Mouse (Mus musculus): ENCODE data around the gene Rab22a.
"Not testable (repeated sequence)": the region's sequence is repeated elsewhere in the genome, so short reads cannot be mapped to it uniquely, and the experiment has no call there.

The Rab22a gene

DNA sequence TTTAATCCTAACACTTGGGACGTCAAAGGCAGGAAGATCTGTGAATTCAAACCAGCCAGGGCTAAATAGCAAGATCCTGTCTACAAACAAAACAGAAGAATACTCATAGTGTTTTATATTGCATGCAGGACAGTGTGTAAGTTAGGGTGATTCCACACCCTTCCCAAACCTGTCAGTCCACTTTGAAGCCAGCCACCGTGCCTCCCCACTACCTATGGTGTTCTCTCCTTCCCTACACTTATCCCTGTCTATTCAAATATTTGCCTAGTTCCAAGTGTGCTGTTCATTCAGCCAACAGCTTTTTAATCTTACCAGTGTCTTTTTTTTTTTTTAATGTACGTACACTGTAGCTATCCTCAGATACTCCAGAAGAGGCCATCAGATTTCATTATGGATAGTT, 7.3 kb downstream of the Rab22a start:
- DNase-seq (ENCODE audit: low spot score), result no peak

DNA sequence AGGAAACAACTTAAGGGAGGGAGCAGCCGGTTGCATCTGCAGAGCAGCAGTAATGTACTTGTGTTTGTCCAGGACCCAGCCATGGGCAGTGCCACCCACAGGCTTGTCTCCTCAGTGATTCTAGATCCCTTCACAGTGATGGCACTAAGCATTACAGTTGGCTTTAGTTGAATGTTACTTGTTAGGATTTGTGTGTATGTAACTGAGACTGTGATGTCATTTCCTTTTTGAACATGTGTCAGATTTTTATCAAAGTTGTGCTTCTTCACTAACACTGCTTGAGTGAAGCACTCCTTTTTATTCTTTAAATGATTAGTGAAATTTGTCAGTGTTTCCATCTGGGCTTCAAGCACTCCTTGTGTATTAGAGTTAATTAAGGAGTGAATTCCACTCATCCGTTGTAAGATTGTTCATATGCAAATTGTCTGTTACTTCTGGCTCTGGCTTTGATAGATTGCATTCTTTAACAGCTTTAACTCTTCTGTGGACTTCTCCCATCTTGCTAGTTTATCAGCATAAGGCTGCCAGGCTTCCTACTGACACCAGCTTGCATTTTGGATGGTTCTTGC, 12.9 kb downstream of the Rab22a start:
- no peak for DNase-seq (ENCODE audit: low spot score)

DNA sequence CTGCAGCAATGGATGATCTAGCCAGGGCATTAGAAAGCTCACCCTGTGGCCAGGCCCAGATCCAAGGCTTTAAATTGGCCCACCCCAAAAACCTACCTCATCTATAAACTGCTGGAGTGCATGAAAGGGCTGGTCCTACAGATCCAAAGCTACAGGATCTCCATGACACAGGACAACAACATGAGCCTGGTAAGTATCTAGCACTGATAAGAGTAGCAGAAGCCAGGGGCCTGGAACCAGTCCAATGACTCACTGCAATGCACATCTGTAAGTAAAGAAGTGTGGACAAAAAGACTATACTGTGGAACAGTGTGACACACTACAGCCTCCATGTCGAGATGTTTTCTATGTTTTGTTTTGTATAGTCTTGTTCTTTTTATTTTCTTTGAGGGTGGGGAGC, 13.9 kb downstream of the Rab22a start:
- DNase-seq (ENCODE audit: low spot score), result peak; percentile 86

DNA sequence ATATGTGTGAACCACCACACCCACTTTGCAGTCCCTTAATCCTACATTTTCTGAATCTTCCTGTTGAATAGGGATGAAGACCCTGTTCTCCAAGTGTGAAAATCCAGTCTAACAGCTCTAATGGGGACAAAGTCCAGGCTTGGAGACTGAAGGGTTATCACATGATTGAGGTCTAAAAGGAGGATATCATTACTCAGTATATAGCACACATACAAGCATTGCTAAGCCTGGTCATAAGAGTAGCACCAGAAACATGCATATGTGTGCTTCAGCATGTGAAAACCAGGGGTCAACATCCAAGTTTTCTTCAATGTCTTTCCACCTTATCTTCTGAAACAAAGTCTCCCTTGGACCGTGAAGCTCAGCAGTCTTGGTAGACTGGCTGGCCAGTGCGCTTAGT, 19.0 kb downstream of the Rab22a start:
- DNase-seq (ENCODE audit: low spot score), result no peak

DNA sequence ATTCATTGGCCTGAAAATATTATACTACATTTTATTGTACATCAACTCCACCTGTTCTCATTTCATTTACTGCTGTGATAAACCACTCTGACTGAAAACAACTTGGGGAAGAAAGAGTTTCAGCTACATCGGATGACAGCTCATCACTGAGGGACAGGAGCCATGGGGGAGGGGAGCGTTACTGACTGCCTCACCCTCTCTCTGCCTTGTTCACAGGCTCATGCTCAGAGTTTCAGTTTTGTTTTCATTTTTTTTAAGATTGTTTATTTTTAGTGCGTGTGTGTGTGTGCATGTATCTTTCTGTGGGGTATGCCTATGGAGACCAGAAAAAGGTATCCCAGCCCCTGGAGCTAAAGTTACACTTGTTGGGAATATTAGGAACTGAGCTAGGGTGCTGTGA, 19.7 kb downstream of the Rab22a start:
- no peak for DNase-seq (ENCODE audit: low spot score)

DNA sequence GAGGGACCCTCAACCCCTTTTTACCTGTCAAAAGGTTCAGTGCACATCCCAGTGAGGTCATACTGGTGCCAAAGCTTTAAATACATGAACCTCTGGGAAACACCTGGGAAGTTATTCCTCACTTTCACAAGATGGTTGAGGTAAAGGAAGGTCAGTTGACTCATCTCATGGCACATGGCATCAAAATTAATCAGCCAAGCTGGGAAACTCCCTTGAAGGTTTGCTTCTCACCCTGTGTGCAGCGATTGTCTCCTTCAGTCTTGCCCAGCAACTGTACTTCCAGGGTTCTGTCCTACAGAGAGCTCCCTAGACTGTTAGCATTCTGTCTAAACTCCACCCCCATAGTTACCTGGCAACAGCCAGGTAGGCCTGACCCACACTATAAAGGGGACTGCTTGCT, 20.6 kb downstream of the Rab22a start:
- DNase-seq (ENCODE audit: low spot score), result no peak

DNA sequence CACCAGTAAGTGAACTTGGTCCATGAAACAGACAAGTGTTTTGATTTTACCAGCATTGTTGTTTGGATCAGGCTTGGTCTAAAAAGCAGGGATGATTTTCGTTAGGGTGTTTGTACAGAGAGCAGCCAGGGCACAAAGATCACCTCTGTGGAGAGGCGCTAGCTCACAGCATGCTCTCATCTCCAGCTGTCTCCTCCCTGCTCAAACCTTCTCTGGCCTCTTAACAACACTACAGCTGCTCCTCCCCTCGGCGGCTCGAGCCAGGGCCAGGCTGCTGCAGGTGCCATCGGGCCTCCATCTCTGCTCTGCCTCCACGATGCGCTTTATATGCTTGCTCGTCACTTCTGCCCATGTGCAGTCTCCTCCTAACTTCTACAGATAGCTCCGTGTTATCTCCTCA, 23.2 kb downstream of the Rab22a start:
- DNase-seq (ENCODE audit: low spot score), result no peak

DNA sequence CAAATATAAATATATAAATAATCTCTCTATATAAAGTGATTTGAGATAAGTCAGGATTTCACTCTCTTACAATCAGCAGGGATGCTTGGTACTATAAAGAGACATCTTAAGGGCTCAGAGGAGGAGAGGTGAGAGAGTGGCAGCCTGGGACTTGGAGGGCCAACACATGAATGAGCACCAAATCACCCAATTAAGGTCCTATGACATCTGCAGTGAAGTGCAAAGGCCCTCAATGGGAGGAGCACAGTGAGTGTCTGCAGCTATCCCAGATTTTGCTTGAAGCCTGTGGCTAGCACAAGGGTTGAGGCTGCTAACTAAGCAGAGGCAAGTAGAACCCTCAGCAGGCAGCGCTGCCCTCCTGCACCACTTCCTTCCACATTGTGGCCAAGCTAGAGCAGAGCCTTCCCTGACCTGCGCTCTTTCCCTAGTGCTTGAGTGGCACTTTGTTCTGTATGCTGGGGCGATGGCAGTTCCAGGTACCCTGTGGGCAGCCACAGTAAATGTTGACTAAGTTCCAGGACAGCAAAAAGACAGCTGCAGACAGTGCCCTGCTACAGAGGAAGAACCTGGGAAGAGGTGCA, 26.3 kb downstream of the Rab22a start:
- no peak for DNase-seq (ENCODE audit: low spot score)

DNA sequence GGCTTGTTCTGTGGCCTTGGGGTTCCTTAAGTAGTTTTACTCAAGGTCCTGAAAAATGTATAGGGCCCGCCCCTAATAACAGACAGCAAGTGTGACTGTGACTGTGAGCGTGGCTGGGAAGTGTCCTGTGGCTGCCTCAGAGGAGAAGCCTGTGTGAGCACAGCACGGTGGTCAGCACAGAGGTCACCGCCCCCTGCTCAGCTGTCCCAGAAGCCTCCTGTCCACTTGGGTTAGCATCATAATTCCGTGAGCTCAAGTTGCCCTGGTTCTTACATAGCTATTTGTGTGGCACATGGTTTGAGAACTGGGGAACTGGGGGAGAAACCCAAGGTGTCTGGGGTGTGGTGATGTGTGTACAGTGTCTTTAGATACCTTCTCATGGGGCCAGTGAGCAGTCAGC, 27.8 kb downstream of the Rab22a start:
- no peak for DNase-seq (ENCODE audit: low spot score)

DNA sequence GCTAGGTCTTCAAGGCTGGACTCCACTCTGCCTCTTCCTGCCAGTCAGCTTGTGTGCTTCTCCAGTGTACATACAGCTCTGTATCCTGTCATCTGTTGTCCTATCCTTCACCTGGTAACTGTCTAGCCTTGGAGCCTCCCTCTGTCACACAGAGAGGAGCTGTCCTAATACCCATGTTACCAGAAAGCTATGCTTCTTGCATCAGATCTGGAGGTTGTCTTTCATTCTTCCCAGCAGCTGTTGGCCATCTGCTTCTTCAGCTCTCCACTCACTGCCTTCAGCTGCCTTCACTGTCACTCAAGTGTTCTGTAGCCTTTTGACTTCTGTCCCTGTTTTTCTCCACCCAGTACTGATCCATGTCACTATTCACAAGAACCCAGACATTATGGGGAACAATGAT, 30.3 kb downstream of the Rab22a start:
- peak; percentile 80 for DNase-seq (ENCODE audit: low spot score)

DNA sequence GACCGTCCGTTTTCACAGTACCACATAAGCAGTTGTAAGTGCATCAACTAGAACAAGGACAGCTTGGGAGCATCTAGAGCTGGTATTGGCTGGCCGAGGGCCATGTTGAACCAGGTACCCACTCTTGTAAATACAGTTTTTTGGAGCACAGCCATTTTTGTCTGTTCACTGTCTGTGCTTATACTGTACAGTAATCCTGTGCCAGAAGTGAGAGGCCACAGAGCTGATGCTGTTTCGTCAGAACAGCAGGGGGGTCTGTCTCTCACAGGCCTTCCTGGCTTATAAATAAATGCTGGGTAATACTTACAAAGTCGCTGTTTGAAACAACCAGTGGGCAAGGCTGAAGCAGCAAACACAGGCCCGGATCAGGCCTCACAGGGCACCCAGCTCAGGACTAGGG, 32.2 kb downstream of the Rab22a start:
- no peak for DNase-seq (ENCODE audit: low spot score)

DNA sequence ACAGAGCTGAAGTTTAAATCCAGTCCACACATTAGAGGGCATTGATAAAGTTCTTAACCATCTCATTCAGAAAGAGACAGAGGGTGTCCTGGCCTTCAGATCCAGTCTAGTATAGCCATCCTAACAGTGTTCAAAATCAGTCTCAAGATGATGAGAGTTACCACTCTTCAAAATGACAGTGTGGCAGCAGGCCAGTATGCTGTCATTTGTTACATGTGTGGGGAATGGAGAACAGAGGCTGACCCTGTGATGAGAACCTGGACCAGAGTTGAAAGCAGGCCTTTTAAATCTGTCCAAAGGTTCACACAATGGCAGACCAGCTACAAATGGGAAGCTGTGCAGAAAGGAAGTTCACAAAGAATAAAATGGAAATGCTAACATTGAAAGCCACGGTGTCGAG, 33.1 kb downstream of the Rab22a start:
- DNase-seq (ENCODE audit: low spot score), result no peak

DNA sequence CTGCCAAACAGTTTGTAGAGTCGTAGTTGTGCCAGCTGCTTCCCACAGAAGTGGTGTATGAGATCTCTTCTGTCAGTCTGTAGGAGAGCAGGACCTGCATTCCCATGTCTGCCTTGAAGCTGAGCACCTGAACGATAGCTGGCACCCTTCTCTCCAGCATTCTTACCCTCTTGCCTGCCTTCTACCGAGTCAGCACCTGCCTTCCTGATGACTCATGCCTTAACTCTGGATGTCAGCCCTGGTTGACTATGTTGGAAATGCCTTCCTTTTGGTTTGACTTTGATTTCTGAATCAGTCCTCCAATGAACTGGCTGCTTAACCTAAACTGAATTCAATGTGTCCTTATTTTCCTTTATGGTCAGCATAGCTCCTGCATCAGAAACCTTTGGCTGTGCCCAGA, 39.3 kb downstream of the Rab22a start:
- DNase-seq (ENCODE audit: low spot score), result no peak

DNA sequence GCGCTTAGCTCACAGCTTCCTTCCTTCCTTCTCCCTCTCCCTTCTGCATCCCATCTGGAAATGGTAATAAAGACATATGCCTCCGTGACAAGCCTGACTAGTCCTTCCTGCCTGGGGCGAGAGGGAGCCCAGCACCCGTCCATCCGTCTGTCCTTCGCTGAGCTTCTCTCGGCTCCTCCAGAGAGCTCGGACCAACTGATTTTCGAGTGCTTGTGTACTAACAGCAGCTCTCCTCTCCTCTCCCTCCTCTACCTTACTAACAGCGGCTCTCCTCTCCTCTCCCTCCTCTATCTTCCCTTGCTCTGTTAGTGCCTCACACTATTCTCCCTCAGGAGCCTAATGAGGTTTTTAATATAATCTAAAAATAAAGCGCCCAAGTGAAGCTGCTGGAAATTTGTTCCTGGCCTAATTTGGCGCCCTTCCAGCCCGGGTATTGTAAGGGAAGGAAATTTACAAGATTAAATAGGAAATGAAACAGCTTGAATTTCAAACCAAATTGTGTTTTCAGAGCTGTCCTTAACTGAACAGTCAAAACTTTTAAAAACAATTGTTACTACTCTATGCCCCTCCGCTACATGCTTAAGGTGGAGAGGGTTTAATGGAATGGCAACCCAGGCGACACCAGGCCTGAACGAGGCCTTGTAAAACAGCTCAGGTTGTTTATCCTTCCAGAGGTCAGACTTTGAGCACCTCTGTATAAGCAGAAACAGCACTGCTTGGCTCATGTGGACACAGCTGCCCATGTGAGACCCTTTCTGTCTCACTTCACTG, 42.7 kb downstream of the Rab22a start:
- DNase-seq (ENCODE audit: low spot score), result peak; percentile 47

DNA sequence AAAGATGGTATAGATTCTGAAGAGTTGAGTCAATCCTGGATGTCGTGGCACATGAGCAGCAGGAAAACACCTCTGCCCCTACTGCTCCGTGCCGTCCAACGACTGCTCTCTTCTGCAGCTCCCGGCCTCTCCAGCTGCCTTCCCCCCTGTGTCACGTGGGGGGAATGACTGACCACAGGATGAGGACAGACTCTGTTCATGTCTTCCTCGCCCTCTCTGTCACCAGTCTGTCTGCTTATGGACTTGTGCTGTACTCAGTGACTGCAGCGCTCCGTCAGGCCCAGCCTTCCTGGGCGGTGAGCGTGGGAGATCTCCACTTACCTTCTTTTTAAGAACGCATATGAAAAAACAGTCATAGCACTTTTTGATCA, 43.3 kb downstream of the Rab22a start:
- peak; percentile 22 for DNase-seq (ENCODE audit: low spot score)

DNA sequence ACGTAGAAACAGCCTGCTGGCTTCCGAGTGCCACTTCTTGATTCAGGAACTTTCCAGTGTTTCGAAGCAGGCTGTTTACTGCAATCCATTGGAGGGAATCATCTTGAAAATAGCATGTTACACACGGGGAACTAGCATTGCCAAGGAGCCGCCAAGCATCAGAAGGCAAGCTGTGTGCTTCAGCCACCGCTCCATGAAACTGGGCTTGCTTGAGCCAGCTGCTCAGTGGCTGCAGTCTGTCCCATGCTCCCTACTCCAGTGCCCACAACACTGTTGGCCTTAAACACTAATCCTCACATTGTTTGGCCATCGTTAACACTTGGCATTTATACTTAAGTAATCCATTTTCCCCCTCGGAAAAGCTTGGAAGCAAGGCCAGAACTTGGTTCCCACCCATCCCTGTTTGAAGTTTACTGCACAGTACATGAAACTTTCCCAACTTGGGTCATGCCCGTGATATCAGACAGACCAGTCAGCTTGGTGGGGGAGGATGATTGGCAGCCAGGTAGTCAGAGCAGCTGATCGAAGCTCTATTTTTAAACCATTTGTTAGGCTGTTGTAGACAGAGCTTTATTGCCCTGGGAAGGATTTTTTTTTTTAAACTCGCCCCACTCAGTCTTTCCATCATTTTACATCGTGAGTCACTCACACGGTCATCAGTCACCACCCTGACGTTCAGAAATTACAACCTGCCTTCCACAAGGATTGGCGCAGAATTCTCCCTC, 46.4 kb downstream of the Rab22a start:
- DNase-seq (ENCODE audit: low spot score), result no peak

DNA sequence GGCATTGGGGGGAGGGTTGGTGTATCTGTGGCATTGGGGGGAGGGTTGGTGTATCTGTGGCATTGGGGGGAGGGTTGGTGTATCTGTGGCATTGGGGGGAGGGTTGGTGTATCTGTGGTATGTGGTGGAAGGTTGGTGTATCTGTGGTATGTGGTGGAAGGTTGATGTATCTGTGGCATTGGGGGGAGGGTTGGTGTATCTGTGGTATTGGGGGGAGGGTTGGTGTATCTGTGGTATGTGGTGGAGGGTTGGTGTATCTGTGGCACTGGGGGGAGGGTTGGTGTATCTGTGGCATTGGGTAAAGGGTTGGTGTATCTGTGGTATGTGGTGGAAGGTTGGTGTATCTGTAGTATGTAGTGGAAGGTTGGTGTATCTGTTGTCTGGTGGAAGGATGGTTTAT, 48.1 kb downstream of the Rab22a start:
- not testable (repeated sequence) for DNase-seq (ENCODE audit: low spot score)

DNA sequence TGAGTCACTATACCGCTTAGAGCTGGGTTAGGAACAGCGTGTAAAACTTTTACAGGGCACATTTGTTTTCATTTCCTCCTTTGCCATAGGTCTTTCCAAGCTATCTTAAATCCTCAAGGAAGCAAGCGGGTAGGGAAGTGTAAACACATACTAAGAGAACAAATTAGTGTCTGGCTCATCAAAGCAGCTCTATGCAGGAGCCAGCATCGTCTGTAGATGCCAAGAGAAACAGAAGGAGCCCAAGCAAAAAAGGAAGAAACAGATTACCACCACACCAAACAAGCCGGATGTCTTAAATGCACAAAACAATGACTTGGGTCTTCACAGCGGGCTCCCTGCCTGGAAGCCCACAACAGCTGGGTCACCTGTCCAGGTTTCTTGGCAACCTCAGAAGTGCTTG, 50.6 kb downstream of the Rab22a start:
- no peak for DNase-seq (ENCODE audit: low spot score)

DNA sequence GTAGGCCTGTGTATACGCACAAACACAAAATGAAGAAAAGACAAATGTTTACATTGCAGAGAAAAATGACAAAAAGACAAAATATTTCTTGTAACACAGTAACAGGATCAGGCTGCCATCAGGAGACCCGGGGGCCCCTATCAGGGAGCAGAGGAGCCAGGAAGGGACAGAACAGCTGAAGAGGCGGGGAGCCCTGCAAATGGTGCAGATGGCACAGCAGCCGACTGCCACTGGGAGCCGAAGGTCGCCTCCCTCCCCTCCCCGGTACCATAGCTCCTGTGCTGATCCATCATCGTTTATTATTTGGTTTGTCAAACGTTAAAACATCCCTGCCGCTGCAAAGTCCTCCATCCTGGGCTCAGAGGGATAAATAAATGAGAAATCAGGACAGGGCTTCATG, 53.1 kb downstream of the Rab22a start:
- no peak for DNase-seq (ENCODE audit: low spot score)

DNA sequence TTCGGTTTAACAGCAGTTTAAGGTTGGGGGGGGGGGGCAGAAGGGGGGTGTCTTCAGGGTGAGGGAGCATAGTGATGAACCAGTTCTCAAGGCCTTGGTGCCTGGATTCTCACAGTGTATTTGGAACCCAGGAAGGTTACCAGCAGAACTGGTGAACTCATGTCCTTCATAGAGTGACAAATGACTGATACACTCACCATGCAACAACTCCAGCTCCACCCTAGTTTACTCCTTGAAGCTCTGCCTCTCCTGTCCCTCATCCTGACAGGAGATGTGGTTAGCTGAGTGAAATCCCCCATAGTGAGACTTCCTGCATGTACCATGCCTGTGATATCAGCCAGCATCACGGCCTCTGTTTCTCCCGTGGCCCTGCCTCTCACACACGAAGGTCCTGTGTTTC, 53.7 kb downstream of the Rab22a start:
- DNase-seq (ENCODE audit: low spot score), result no peak

DNA sequence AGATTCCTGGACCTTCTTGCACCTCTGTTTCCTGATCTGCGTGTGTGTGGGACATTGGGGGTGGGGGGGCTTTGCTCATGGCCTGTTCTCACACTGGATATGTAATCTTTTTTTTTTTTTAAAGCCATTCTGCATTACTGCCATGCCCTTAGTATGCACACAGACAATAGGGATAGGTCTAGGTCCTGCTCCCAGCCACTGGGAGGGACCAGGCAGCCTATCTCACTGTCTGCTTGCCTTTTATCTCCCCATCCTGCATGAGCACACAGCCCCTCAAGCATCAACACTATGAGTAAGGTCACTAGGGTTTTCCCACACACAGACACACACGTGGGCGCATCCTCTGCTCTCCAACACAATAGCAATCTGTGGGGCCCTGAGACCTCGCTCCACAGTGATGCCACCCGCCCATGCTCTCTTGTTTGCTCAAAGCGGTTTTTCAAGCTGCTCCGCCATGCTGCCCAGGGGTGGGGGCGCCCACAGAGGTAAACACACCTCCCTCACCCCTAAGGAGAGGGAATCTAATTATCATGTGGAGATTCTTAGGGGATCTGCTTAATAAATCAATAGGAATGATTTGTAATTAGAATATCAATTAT, 55.2 kb downstream of the Rab22a start:
- no peak for DNase-seq (ENCODE audit: low spot score)

DNA sequence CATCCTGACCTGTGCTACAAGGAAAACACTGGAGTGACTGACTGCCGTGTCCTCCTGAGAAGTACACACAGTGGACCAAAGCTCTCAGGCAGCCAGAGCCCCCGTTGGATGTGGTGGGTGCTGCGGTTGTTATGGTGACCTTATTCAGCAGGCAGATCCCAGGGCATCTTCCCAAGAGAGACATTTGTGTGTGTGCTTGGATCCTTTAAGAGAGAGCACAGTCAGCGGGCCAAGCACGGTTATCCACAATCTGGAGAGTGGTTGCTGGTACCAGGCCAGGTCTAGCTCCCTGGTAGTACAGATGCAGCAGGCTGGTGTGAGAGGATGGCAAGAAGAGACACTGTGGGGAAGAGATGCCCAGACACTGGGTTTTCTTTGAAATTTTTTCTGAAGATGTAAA, 57.4 kb downstream of the Rab22a start:
- DNase-seq (ENCODE audit: low spot score), result no peak

DNA sequence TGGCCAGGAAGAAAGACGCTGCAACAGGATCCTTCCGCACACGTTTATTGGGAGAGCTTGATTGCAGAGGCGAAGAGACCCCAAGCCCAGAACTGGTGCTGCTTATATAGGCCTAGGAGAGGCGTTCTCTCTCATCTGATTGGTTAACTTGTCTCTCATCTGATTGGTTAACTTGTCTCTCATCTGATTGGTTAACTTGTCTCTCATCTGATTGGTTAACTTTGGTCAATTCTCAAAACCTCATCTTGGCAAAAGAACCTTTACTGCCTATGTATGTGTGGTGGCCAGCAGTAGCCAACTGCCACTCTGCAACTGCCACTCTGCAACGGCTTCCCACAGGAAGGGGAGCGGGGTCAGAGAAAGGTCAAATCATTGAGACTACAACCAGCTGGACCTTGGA, 59.6 kb downstream of the Rab22a start, which contains the start of gene 1700010B08Rik:
1700010B08Rik (plus strand) TSS at position 301 of the 400 bp plus-strand sequence.
- not testable (repeated sequence) for DNase-seq (ENCODE audit: low spot score)

Data from MN1 (cell line).